Mouse (Mus musculus): ENCODE measurements at regions not wholly inside any gene's neighbourhood (a gene's known extent, or its start where the extent isn't known, plus 50 kb on each side); places are given as distances from the start of the nearest gene placed in this dataset.
"Not testable (repeated sequence)": the region's sequence is repeated elsewhere in the genome, so short reads cannot be mapped to it uniquely, and the experiment has no call there.

DNA sequence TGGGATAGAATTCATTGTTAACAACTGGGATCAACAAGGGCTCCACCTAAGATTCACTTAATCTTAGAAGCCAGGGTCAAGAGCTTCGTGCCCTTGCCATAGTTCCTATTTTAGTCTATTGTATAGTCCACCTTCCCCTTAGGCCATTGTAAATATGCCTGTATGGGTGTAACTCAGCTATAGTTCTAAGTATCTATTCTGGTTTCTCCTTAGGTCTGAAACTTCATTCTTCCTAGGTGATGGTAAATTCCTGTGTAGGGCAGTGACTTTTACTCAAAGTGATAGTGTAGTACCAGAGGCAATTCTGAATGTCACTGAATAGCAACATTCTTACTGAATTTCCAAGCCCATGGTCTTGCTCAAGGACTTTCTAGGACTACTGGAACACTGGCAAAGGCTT lies 989.4 kb downstream of the Ankrd7 start:
- DNase-seq (ENCODE audit: low read depth) = not testable (repeated sequence)

DNA sequence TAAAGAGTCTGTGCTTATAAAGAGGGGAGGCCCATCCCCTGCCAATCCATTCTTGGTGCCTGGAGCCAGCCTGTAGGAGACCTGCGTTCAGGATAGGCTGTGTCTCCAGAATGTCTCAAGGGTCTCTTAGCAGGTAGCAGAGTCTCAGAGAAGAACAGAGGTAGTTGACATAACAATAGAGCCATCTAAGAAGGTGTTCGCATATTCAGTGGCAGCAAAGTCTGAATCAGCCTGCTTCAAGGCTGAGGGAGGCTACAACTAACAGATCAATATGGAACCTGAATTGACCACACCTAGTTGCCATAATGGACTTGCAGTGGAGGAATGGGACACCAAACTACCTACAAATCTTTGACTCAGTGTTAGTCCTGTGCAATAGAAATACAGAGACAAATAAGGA lies 998.0 kb downstream of the Ankrd7 start:
- no peak for DNase-seq (ENCODE audit: low read depth)
- no peak for TF ChIP-seq CTCF (IDR thresholded peaks at IDR 0.05; ENCODE audit: borderline replicate concordance, extremely low read depth, insufficient read depth, insufficient read length)
- TF ChIP-seq POLR2A (IDR thresholded peaks at IDR 0.05; ENCODE audit: borderline replicate concordance, extremely low read depth, insufficient read depth, insufficient read length, poor library complexity, severe bottlenecking) = no peak

GRCm38 (mm10) chr6:19869697-19870096 lies 1003.6 kb downstream of the Ankrd7 start:
- TF ChIP-seq CTCF (IDR thresholded peaks at IDR 0.05; ENCODE audit: borderline replicate concordance, extremely low read depth, insufficient read depth, insufficient read length) (no peak), POLR2A (IDR thresholded peaks at IDR 0.05; ENCODE audit: borderline replicate concordance, extremely low read depth, insufficient read depth, insufficient read length, poor library complexity, severe bottlenecking) (no peak)
- peak; percentile 63 for DNase-seq (ENCODE audit: low read depth)

- TF ChIP-seq POLR2A (IDR thresholded peaks at IDR 0.05; ENCODE audit: borderline replicate concordance, extremely low read depth, insufficient read depth, insufficient read length, poor library complexity, severe bottlenecking) = no peak
- no peak for TF ChIP-seq CTCF (IDR thresholded peaks at IDR 0.05; ENCODE audit: borderline replicate concordance, extremely low read depth, insufficient read depth, insufficient read length)
- no peak for DNase-seq (ENCODE audit: low read depth)
Observed at GRCm38 (mm10) chr6:19911181-19911580, 1045.1 kb downstream of the Ankrd7 start.

DNA sequence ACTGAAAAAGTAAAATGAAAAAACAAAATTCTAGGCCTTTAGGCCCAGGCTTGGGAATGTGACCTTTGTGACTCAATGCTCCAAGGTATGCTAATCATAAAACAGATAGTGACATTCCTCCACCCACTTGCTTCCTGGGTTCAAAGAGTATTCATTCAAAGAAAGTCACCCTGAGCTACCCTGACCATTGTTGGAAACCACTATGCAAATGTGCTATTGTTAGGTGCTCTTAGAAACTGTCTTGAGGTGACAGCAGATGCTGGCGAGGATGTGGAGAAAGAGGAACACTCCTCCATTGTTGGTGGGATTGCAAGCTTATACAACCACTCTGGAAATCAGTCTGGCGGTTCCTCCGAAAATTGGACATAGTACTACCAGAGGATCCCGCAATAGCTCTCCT lies 1075.7 kb downstream of the Ankrd7 start:
- not testable (repeated sequence) for DNase-seq (ENCODE audit: low read depth)

DNA sequence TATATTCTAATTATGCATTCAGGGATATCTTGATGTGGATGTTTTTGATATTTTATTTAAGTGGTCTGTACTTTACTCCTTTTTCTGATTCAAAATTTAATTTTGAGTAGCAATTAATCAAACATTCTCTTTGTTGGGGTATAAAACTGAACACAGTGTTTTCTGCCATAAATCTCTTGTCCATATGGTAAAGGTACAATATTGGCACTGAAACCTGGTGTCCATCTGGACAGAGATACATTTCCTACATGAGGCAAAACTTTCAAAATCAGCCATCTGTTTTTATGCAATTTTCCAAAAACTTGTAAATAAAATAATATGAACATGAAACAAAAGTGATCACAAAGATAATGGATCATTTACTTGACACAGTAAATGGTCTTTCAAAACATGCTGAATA lies 1078.2 kb downstream of the Ankrd7 start:
- TF ChIP-seq CTCF (IDR thresholded peaks at IDR 0.05; ENCODE audit: borderline replicate concordance, extremely low read depth, insufficient read depth, insufficient read length) = no peak
- TF ChIP-seq POLR2A (IDR thresholded peaks at IDR 0.05; ENCODE audit: borderline replicate concordance, extremely low read depth, insufficient read depth, insufficient read length, poor library complexity, severe bottlenecking) = no peak
- peak; percentile 50 for DNase-seq (ENCODE audit: low read depth)

DNA sequence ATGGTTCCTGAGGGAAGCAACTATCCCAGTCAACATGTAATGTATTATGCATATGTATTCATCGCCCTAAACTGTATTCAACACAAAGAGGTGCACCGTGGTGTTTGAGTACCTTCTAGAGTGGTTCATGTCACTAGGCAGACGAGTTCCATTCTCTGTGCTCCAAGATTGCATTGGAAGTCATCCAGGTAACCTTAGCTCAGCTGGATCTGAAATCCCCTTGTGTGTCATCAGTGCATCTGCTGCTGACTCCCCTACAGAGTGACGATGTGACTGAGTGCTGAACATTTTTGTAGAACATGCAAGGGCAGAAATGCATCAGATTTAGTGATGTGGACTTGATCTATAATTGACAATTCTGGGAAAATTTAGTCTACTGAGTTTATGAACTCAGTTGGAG lies 1079.6 kb downstream of the Ankrd7 start:
- TF ChIP-seq CTCF (IDR thresholded peaks at IDR 0.05; ENCODE audit: borderline replicate concordance, extremely low read depth, insufficient read depth, insufficient read length) = no peak
- TF ChIP-seq POLR2A (IDR thresholded peaks at IDR 0.05; ENCODE audit: borderline replicate concordance, extremely low read depth, insufficient read depth, insufficient read length, poor library complexity, severe bottlenecking) = no peak
- peak; percentile 15 for DNase-seq (ENCODE audit: low read depth)

- no peak for TF ChIP-seq CTCF (IDR thresholded peaks at IDR 0.05; ENCODE audit: borderline replicate concordance, extremely low read depth, insufficient read depth, insufficient read length)
- no peak for TF ChIP-seq POLR2A (IDR thresholded peaks at IDR 0.05; ENCODE audit: borderline replicate concordance, extremely low read depth, insufficient read depth, insufficient read length, poor library complexity, severe bottlenecking)
- peak; percentile 55 for DNase-seq (ENCODE audit: low read depth)
Observed at GRCm38 (mm10) chr6:19975898-19976297, 1109.8 kb downstream of the Ankrd7 start.

DNA sequence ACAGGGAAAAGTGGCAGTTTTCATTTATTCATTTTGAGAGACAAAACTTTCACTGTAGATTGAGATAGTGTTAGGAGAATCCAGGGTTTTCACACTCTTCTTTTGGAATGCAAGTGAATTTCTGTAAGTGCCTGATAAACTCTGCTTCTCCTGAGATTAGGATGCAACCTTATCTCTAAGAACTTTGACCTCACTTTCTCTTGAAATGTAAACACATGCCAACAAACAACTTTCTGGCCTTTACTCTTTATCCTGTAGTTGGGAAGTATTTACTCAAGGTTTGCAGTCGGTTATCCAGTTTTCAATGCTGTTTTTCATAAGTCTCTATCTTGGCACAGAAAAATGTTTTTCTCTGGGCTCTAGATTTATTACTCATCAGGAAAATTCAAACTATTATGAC lies 1125.7 kb downstream of the Ankrd7 start:
- TF ChIP-seq CTCF (IDR thresholded peaks at IDR 0.05; ENCODE audit: borderline replicate concordance, extremely low read depth, insufficient read depth, insufficient read length) (no peak), POLR2A (IDR thresholded peaks at IDR 0.05; ENCODE audit: borderline replicate concordance, extremely low read depth, insufficient read depth, insufficient read length, poor library complexity, severe bottlenecking) (no peak)
- DNase-seq (ENCODE audit: low read depth) = no peak

GRCm38 (mm10) chr6:20028466-20028865 lies 1162.3 kb downstream of the Ankrd7 start:
- TF ChIP-seq POLR2A (IDR thresholded peaks at IDR 0.05; ENCODE audit: borderline replicate concordance, extremely low read depth, insufficient read depth, insufficient read length, poor library complexity, severe bottlenecking) = no peak
- TF ChIP-seq CTCF (IDR thresholded peaks at IDR 0.05; ENCODE audit: borderline replicate concordance, extremely low read depth, insufficient read depth, insufficient read length) = no peak
- no peak for DNase-seq (ENCODE audit: low read depth)

DNA sequence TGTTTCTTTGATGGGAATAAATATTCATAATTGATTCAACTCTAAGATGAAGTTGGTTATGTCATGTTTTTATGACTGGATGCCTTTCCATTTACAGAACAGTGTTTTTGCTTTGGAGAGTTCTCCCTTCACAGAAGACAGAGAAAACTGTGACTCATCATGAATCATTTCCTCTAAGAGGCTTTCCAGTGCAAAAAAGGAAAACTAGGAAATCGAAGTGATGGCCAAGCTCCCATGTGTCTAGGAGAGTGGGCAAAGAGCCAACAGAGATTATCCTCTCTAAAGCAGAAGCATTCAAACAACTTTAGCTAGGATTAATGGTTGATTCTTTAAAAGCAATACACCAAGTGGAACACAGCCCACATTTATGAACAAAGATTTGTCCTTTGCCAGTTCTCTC lies 1171.7 kb downstream of the Ankrd7 start:
- peak; percentile 66 for DNase-seq (ENCODE audit: low read depth)
- TF ChIP-seq CTCF (IDR thresholded peaks at IDR 0.05; ENCODE audit: borderline replicate concordance, extremely low read depth, insufficient read depth, insufficient read length) (no peak), POLR2A (IDR thresholded peaks at IDR 0.05; ENCODE audit: borderline replicate concordance, extremely low read depth, insufficient read depth, insufficient read length, poor library complexity, severe bottlenecking) (no peak)

DNA sequence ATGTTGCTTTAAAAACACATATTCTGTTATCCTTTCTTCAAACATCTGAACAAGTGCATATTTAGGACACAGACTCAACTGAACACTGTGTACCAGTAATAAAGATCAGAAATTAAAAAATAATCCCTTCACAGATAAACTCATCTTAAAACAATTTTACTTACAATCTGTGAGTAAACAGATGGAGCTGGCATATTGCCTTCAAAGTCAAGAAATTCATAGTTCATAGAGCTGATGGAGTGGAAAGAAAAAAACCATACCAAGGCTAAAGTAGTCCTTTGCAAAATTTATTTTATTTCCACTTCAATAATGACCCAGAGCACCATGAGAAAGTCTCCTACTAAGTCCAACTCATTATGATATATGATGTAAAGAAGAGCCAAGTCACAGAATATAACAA lies 1136.6 kb upstream of the Kcnd2 start:
- no peak for TF ChIP-seq CTCF (IDR thresholded peaks at IDR 0.05; ENCODE audit: borderline replicate concordance, extremely low read depth, insufficient read depth, insufficient read length)
- TF ChIP-seq POLR2A (IDR thresholded peaks at IDR 0.05; ENCODE audit: borderline replicate concordance, extremely low read depth, insufficient read depth, insufficient read length, poor library complexity, severe bottlenecking) = no peak
- DNase-seq (ENCODE audit: low read depth) = peak; percentile 33

Measured in brain, embryonic 14.5 days (tissue).